Mouse (Mus musculus) forebrain, embryonic 16.5 days (tissue): ENCODE data around the gene Cdk5r1. TPM values are rescaled to one million over a fixed set of nuclear protein-coding genes. Genes with fewer than 3 reads are reported as not detected.

Source experiments
- ATAC-seq: fragments of 200-750 bp; cut with Nextera tagmentation; 2 replicates; pipeline ENCODE4 v1.8.0; 2017; ENCODE audit warnings: mild to moderate bottlenecking, moderate library complexity
- H3K27ac ChIP-seq: fragments of 300-500 bp; sonication (generic); 2 replicates; pipeline ENCODE4 v1.5.1; 2014; ENCODE audit warnings: low read length, control low read depth
- H3K27me3 ChIP-seq: fragments of 300-500 bp; sonication (generic); replicated peaks from 2 replicates; pipeline ENCODE4 v1.6.1; 2014; ENCODE audit warnings: low read length; ENCODE audit not compliant: control insufficient read depth, insufficient read depth
- H3K36me3 ChIP-seq: fragments of 300-500 bp; sonication (generic); 2 replicates; pipeline ENCODE4 v1.6.1; 2014; ENCODE audit not compliant: control insufficient read depth, insufficient read depth
- H3K4me1 ChIP-seq: fragments of 300-500 bp; sonication (generic); replicated peaks from 2 replicates; pipeline ENCODE4 v1.6.1; 2014; ENCODE audit warnings: low read length; ENCODE audit not compliant: control insufficient read depth, insufficient read depth
- H3K4me2 ChIP-seq: fragments of 300-500 bp; sonication (generic); 2 replicates; pipeline ENCODE4 v1.6.1; 2014; ENCODE audit warnings: mild to moderate bottlenecking, low read length, control low read depth
- H3K4me3 ChIP-seq: fragments of 300-500 bp; sonication (generic); replicated peaks from 2 replicates; pipeline ENCODE4 v1.5.1; 2014; ENCODE audit warnings: mild to moderate bottlenecking, low read length, control low read depth
- H3K9ac ChIP-seq: fragments of 300-500 bp; sonication (generic); replicated peaks from 2 replicates; pipeline ENCODE4 v1.6.1; 2014; ENCODE audit warnings: low read depth, low read length, control low read depth
- H3K9me3 ChIP-seq: fragments of 300-500 bp; sonication (generic); 2 replicates; pipeline ENCODE4 v1.6.1; 2016; ENCODE audit warnings: low read length; ENCODE audit not compliant: control insufficient read depth
- WGBS: fragments of 180-500 bp; shearing (Covaris S2); extraction: QIAGEN DNeasy Blood & Tissue Kit; methylation state at CpG from one replicate; pipeline ENCODE4 v1.1.7; 2014; 5-methylcytosine and 5-hydroxymethylcytosine counted together
- polyA plus RNA-seq: library from polyadenylated mRNA; unstranded; fragments of >200 nt; fragmentation: Nextera tagmentation; extraction: Ambion mirVana; gene quantifications from 2 replicates; pipeline ENCODE4 v1.2.1, GENCODE M21; 2015

Cdk5r1 gene
- polyA plus RNA-seq, 1 experiment from 2014 or later = 109 TPM

DNA sequence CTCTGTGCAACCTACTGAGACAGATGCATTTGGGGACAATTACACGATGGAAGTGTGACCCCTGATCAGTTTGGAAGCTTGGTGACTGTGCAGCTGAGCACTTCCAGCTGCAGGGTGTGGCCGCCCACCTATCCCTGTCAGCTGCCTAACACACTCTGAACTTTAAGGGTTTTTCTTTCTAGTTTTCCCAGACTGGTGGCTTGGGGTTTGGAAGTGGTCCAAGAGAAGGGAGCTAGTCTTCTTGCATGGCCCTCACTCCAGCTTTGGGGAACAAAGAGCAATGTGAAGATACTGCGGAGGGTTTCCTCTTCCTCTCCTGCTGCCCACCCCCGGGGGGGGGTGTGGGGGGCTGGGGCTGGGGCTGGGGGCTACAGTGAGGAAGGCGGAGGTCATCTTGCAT is 2.6 kb downstream of the Cdk5r1 start:
- Histone ChIP-seq H3K9ac (peak overlapping the region; percentile 99), H3K9me3 (no peaks in the 10 kb centered on the region), H3K36me3 (peaks cover 7% of the 10 kb centered on the region; the same call in 1 of the 2 replicates), H3K27me3 (no peaks in the 10 kb centered on the region), H3K4me3 (peak overlapping the region; percentile 93), H3K4me2 (peak overlapping the region; percentile 97), H3K4me1 (peaks cover 47% of the 10 kb centered on the region), H3K27ac (peak overlapping the region; percentile 99)
- no peak for ATAC-seq
- WGBS = 29% methylated on average over 5 of the region's 5 CpGs

DNA sequence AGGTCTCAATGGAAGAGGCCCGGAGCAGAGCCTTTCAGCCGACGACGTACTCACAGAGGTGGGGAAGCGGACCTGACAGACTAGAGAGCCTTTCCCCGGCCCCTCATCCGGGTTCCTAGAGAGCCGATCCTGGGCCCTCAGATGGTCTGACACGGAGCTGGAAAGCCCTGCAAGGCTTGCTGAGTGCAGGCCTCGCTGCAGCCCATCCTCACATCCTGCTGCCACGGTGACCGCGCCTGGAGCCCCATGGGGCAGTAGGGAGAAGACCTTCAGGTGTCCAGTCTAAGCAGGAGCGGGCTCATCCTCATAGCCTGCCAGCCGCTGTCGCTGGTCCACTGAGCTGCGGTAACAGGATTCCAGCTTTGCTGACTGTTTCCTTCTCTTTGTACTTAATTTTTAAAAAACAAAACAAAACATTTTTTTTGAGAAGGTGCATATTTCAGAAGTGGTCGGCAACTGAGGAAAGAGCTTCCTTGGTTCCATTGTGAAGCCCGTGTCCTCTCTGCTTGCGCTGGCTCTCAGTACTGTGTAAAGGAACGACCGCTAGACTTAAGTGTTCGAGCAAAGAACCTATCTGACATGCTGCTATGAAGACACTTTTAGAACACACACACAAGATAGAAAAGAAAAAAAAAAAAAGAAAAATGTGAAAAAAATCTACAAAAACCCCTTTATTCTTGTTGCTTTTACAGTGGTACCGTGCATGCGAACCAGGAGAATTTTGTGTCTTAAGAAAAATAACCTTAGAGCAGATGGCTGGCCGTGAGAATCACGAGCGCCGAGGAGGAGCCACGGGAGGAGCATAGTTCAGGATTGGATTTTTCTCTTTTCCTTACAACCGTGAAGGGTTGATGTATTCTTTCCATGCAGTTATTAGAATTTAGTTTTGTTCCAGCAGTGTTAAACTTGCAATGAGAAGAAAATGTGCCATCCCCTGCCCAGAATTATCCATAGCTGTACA is 3.4 kb downstream of the Cdk5r1 start:
- Histone ChIP-seq H3K27me3 (no peaks in the 10 kb centered on the region), H3K9me3 (no peaks in the 10 kb centered on the region), H3K4me3 (peak overlapping the region; percentile 93), H3K36me3 (peaks cover 7% of the 10 kb centered on the region; the same call in 1 of the 2 replicates), H3K9ac (peak overlapping the region; percentile 99), H3K4me2 (peak overlapping the region; percentile 97), H3K4me1 (peaks cover 53% of the 10 kb centered on the region), H3K27ac (peak overlapping the region; percentile 99)
- no peak for ATAC-seq
- 51% methylated on average over 31 of the region's 31 CpGs for WGBS

DNA sequence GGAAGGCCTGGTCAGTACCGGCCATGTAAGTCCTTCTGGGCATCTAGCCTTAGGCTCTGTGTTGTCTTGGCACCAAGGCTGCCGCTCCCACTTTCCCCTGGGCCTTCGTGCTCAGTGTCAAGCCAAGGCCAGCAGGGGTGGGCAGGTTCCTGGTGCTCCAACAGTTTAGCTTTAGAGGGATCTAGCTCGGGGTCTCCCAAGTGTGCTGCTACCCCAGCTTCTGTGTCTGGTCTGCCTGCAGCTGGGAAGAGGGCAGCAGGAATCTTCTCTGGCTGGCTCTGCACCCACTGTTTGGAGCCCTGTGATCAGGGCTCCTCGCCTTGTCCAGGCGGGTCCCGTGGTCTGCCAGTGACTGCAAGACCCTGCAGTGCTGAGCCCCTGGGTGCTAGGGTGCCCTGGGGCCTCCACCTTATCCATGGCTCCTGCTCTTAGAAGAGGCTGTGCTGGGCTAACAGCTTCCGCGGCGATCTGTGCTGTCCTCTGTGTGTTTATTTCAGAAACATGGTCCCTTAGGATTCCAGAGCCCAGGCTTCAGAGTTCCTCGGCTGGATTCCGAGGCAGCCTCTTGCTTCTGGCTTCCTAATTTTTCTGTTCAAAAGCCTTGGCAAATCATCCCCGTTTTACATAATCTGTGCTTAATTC is 4.7 kb downstream of the Cdk5r1 start:
- Histone ChIP-seq H3K27ac (peak overlapping the region; percentile 10; the same call in 1 of the 2 replicates), H3K36me3 (peaks cover 7% of the 10 kb centered on the region; the same call in 1 of the 2 replicates), H3K4me2 (peak overlapping the region; percentile 97), H3K9me3 (no peaks in the 10 kb centered on the region), H3K4me1 (peaks cover 50% of the 10 kb centered on the region), H3K4me3 (peak overlapping the region; percentile 47), H3K9ac (peak overlapping the region; percentile 62), H3K27me3 (no peaks in the 10 kb centered on the region)
- WGBS = 75% methylated on average over 13 of the region's 13 CpGs
- no peak for ATAC-seq

DNA sequence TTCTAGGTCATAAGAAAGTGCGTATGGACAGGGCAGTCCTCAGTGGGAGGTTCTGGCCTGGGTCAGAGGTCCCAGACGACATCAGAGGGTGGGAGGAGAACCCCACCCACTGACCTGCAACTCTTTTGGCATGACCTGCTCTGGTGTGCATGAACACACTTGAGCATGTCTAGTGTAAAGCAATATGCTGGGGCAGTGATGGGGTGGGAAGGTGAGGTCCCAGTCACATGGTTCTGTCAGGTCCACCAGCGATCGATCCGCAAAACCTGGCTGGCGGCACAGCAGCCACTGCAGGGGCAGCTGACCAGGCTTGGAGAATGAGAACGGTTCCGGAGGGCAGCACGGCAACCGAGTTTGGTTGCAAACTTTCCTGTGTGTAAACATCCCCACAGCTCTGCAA is 5.5 kb downstream of the Cdk5r1 start:
- H3K27ac ChIP-seq = no peak overlapping the region
- ATAC-seq = no peak

DNA sequence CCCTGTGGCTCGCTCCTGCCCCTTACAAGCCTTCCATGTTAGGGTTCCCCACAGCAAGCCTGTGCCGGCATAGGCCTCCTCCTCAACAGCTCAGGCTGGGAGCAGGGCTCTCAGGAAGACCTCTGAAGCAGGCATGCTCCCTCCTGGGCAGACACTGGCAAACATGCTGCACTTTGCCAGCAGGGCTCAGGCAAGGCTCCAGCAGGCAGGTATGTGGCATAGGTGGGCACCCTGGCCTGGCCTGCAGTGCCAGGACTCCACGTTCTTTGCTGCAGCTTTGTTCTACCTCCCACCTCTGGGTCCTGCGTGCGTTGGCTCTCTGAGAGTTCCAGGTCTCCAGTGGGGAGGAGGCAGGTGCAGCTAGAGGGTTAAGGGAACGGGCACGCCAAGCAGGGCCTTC is 6.1 kb downstream of the Cdk5r1 start:
- Histone ChIP-seq H3K9ac (peak overlapping the region; percentile 43), H3K4me3 (peak overlapping the region; percentile 12; the same call in 1 of the 2 replicates), H3K27ac (peak overlapping the region; percentile 39; the same call in 1 of the 2 replicates), H3K4me1 (peaks cover 55% of the 10 kb centered on the region), H3K36me3 (peaks cover 7% of the 10 kb centered on the region; the same call in 1 of the 2 replicates), H3K4me2 (peak overlapping the region; percentile 97), H3K9me3 (no peaks in the 10 kb centered on the region), H3K27me3 (no peaks in the 10 kb centered on the region)
- ATAC-seq = no peak
- 73% methylated on average over 7 of the region's 7 CpGs for WGBS

More for the DNA sequence above, 5.5 kb downstream of the Cdk5r1 start:
- H3K4me1 ChIP-seq = peaks cover 50% of the 10 kb centered on the region
- peak overlapping the region; percentile 97 for H3K4me2 ChIP-seq
- H3K36me3 ChIP-seq = peaks cover 7% of the 10 kb centered on the region; the same call in 1 of the 2 replicates
- no peak overlapping the region; the same call in 1 of the 2 replicates for H3K9ac ChIP-seq
- H3K4me3 ChIP-seq = peak overlapping the region; percentile 12; the same call in 1 of the 2 replicates
- WGBS = 82% methylated on average over 10 of the region's 10 CpGs
- H3K27me3 ChIP-seq = no peaks in the 10 kb centered on the region
- no peaks in the 10 kb centered on the region for H3K9me3 ChIP-seq

DNA sequence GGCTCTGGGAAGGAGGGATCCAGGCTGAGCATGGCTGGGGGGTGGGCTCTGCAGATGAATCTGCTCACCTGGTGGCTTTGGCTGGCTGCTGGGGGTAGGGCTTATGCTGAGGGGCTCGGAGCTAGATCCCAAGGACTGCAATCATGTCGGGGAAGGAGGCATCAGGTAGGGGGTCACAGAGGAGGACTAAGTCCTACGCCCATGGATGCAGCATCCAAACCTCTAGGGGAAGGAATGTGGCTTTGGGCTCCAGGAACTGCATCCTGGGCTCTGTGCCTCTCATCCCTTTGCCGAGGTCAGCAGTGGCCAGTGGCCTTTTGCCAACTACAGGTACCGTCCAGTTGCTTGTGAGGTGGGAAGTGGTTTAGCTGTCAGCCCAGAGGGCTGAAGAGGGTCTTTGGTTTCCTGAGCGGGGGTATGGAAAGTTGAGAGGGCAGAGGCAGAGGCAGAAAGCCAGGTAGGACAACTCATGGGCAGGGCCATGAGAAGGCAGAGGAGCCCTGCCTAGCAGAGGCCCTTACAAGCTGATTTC is 6.8 kb downstream of the Cdk5r1 start:
- no peaks in the 10 kb centered on the region for H3K27me3 ChIP-seq
- peak overlapping the region; percentile 19 for H3K4me3 ChIP-seq
- H3K4me2 ChIP-seq = peak overlapping the region; percentile 97
- H3K36me3 ChIP-seq = peaks cover 7% of the 10 kb centered on the region; the same call in 1 of the 2 replicates
- H3K9ac ChIP-seq = peak overlapping the region; percentile 49
- H3K27ac ChIP-seq = peak overlapping the region; percentile 70
- WGBS = 72% methylated on average over 6 of the region's 6 CpGs
- H3K4me1 ChIP-seq = peaks cover 61% of the 10 kb centered on the region
- ATAC-seq = no peak
- no peaks in the 10 kb centered on the region for H3K9me3 ChIP-seq

DNA sequence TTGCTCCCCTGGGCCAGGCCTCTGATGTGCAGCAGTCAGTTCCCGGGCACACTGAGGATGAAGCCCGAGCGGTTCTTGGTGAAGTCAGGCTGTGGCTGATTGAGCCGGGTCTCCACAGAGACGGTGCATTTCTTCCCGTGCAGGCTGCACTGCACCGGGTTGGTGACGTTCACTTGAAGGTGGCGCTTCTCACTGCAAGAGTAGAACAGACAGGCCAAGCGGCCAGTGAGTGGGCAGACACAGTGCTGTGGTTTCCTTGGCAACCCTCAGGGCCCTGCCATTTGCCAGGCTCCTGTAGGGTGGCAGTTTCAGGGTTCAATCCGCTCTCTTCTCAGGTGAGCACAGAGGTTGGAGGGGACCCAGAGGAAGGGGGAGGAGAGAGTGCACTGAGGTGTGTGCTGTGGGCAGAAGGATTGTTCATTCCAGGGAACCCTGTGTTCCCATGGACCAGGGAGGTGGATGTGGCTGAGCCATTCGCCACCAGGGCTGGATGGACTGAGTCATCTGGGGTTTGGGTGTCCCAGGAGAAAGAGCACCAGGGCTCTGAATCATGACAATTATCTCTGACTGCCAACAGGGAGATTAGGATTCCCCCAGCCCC is 7.5 kb downstream of the Cdk5r1 start:
- Histone ChIP-seq H3K27ac (peak overlapping the region; percentile 70), H3K36me3 (peaks cover 7% of the 10 kb centered on the region; the same call in 1 of the 2 replicates), H3K9ac (peak overlapping the region; percentile 49), H3K27me3 (no peaks in the 10 kb centered on the region), H3K4me3 (peak overlapping the region; percentile 19), H3K9me3 (no peaks in the 10 kb centered on the region), H3K4me1 (peaks cover 68% of the 10 kb centered on the region), H3K4me2 (peak overlapping the region; percentile 97)
- 18% methylated on average over 12 of the region's 12 CpGs for WGBS
- ATAC-seq = peak; percentile 73

DNA sequence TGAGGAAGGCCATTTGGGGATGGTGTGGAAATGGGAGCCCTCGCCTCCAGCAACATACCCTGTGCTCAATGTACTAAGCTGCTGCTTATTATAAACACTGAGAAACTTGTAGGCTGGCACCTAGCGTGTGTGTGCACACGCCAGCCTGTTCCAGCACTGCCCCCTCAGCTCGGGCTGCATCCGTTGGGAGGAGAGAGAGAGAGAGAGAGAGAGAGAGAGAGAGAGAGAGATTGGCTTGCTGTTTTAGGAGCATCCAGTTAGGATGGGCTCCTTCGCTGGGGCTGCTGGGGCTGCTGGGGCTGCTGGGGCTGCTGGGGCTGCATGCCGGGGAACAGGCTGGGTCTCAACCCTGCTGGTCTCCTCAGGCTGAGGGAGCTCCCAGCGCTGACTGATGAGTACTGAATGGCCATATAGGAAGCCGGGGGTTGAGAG is 8.3 kb downstream of the Cdk5r1 start:
- Histone ChIP-seq H3K4me2 (no peak overlapping the region), H3K9me3 (no peaks in the 10 kb centered on the region), H3K4me1 (peaks cover 72% of the 10 kb centered on the region), H3K9ac (no peak overlapping the region), H3K27me3 (no peaks in the 10 kb centered on the region), H3K4me3 (no peak overlapping the region), H3K27ac (no peak overlapping the region), H3K36me3 (peaks cover 5% of the 10 kb centered on the region; the same call in 1 of the 2 replicates)
- ATAC-seq = no peak
- WGBS = 65% methylated on average over 8 of the region's 9 CpGs
